Comparison of ENCODE assay signal across 9 mouse cellular contexts in the genomic region with DNA sequence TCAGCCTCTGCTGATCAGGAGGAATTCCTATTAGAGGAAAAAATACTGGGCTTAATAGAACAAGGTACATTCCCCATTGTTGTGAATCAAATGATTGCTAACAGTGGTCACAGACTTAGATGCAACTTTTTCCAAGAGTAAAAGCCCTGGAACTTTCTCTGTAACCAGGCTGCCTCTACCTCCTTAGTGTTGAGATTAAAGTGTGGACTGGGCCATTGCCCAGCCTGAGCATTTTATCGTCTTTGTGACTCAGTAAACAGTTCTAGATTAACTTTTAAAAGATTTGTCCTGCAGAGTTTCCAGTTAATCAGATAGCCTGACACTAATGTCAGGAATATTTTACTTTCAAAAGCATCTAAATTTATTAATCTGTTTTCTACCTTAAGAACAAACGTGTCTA. TPM values are rescaled to one million over a fixed set of nuclear protein-coding genes. Genes with fewer than 3 reads are reported as not detected.
DNase-seq lines count a peak whose midpoint lies in the region; ATAC-seq and TF ChIP-seq lines count a peak whose summit lies in the region.
"Had no signal": no experiment of that assay in that cellular context is flagged by ENCODE, and none has a peak within 500 bp of the region (broad histone marks: within the 10 kb centered on the region; RNA-seq: fewer than 3 reads in every experiment).

No protein-coding gene starts in this region.

- 18% methylated on average over 2 of the region's 2 CpGs for WGBS in heart, embryonic 10.5 days
- WGBS in forebrain, embryonic 14.5 days = 16% methylated on average over 2 of the region's 2 CpGs
- 6% methylated on average over 2 of the region's 2 CpGs for WGBS in liver, embryonic 14.5 days (ENCODE audit: insufficient replicate concordance)

- peak overlapping the region; percentile 75 for H3K4me2 ChIP-seq in forebrain, embryonic 14.5 days (ENCODE audit: low read length)
- H3K4me2 ChIP-seq in liver, embryonic 14.5 days (ENCODE audit: low read depth) = peak overlapping the region; percentile 90

- H3K4me1 ChIP-seq in heart, embryonic 10.5 days = peaks cover 4% of the 10 kb centered on the region; the same call in 1 of the 2 replicates
- H3K4me1 ChIP-seq in forebrain, embryonic 14.5 days (ENCODE audit: control insufficient read depth, insufficient read depth, low read length) = peaks cover 5% of the 10 kb centered on the region
- H3K4me1 ChIP-seq in liver, embryonic 14.5 days (replicated peaks; ENCODE audit: control insufficient read depth in 2 of 2, insufficient read depth in 2 of 2, low read length in 1 of 2) = peaks cover 8 to 13% of the 10 kb centered on the region in 2 experiments

- peak overlapping the region; percentile 18 for H3ac ChIP-seq in C2C12 (ENCODE audit: control insufficient read depth, insufficient read length, low read depth)

- peak overlapping the region; percentile 90 for H3K9ac ChIP-seq in forebrain, embryonic 14.5 days (ENCODE audit: low read length)
- H3K9ac ChIP-seq in liver, embryonic 14.5 days (replicated peaks) = peak overlapping the region; percentile 90

- H3K79me2 ChIP-seq in C2C12 (ENCODE audit: control insufficient read depth, insufficient read depth) = peaks cover 24% of the 10 kb centered on the region

- TF ChIP-seq CTCF in C2C12 (IDR thresholded peaks at IDR 0.05; ENCODE audit: control insufficient read depth, insufficient read depth, insufficient read length) = no peak
- no peak for TF ChIP-seq CTCF in liver, embryonic 14.5 days (IDR thresholded peaks at IDR 0.05; ENCODE audit: low read depth)

- no peaks in the 10 kb centered on the region for H3K9me3 ChIP-seq in heart, embryonic 10.5 days
- no peaks in the 10 kb centered on the region for H3K9me3 ChIP-seq in forebrain, embryonic 14.5 days (replicated peaks; ENCODE audit: control insufficient read depth, low read length)
- H3K9me3 ChIP-seq in liver, embryonic 14.5 days (ENCODE audit: control insufficient read depth, low read length) = no peaks in the 10 kb centered on the region

- no peak for ATAC-seq in forebrain, embryonic 14.5 days
- ATAC-seq in liver, embryonic 14.5 days (ENCODE audit: insufficient read depth) = no peak
- no peak for ATAC-seq in cerebellum, adult (ENCODE audit: insufficient number of reproducible peaks, low FRiP score, low TSS enrichment)

- peaks cover 17% of the 10 kb centered on the region for H3K79me3 ChIP-seq in C2C12 (ENCODE audit: low read depth)

- peak overlapping the region; percentile 93 for H3K27ac ChIP-seq in heart, embryonic 10.5 days
- H3K27ac ChIP-seq in forebrain, embryonic 14.5 days (ENCODE audit: low read depth, low read length) = no peak overlapping the region
- H3K27ac ChIP-seq in liver, embryonic 14.5 days = peak overlapping the region; percentile 54

- H3K36me3 ChIP-seq in heart, embryonic 10.5 days = peaks cover 41% of the 10 kb centered on the region
- peaks cover 52% of the 10 kb centered on the region for H3K36me3 ChIP-seq in C2C12 (ENCODE audit: control insufficient read depth, insufficient read depth)
- H3K36me3 ChIP-seq in forebrain, embryonic 14.5 days (ENCODE audit: control insufficient read depth, insufficient read depth, low read length) = peaks cover 38% of the 10 kb centered on the region
- peaks cover 29% of the 10 kb centered on the region for H3K36me3 ChIP-seq in liver, embryonic 14.5 days (replicated peaks; ENCODE audit: control insufficient read depth, insufficient read depth, low read depth)

- TF ChIP-seq EP300 in liver, embryonic 14.5 days (IDR thresholded peaks at IDR 0.05; ENCODE audit: low read depth) = no peak

- no peaks in the 10 kb centered on the region for H3K27me3 ChIP-seq in heart, embryonic 10.5 days (ENCODE audit: insufficient read depth, poor library complexity, severe bottlenecking)
- H3K27me3 ChIP-seq in C2C12 (ENCODE audit: control insufficient read depth, insufficient read depth, insufficient read length) = no peaks in the 10 kb centered on the region
- H3K27me3 ChIP-seq in forebrain, embryonic 14.5 days (replicated peaks; ENCODE audit: control insufficient read depth, insufficient read depth, low read length) = no peaks in the 10 kb centered on the region
- H3K27me3 ChIP-seq in liver, embryonic 14.5 days (ENCODE audit: control insufficient read depth, insufficient read depth, low read length) = no peaks in the 10 kb centered on the region

- DNase-seq in heart, embryonic 10.5 days (ENCODE audit: low spot score) = no peak
- DNase-seq in heart, adult 18-20 months = no peak
- DNase-seq in forebrain, embryonic 14.5 days (ENCODE audit: low spot score) = no peak
- DNase-seq in liver, embryonic 14.5 days (ENCODE audit: low read depth in 3 of 3, low spot score in 3 of 3) = no peak
- DNase-seq in ovary, postnatal 14 days (ENCODE audit: low spot score) = no peak
- no peak for DNase-seq in left cerebral cortex, adult 8-10 months (ENCODE audit: low spot score in 2 of 2)
- DNase-seq: lung, postnatal 36 days had no signal

- peak overlapping the region; percentile 80 for H3K4me3 ChIP-seq in heart, embryonic 10.5 days
- H3K4me3 ChIP-seq in C2C12 (ENCODE audit: insufficient read depth, poor library complexity, severe bottlenecking) = peak overlapping the region; percentile 99
- peak overlapping the region; percentile 76 for H3K4me3 ChIP-seq in forebrain, embryonic 14.5 days (ENCODE audit: low read depth, low read length)
- H3K4me3 ChIP-seq in liver, embryonic 14.5 days (ENCODE audit: insufficient read depth in 1 of 2, low read depth in 2 of 2, low read length in 2 of 2) = peak overlapping the region; percentile 87 to 99

TF ChIP-seq in C2C12, 6 proteins besides CTCF, POLR2A, EP300 and RAD21:
- TF ChIP-seq MAX (IDR thresholded peaks at IDR 0.05) (no peak), FOSL1 (IDR thresholded peaks at IDR 0.05; ENCODE audit: insufficient read depth, low read length, poor library complexity, severe bottlenecking) (no peak), USF1 (IDR thresholded peaks at IDR 0.05; ENCODE audit: low read depth) (no peak), CEBPB (IDR thresholded peaks at IDR 0.05; ENCODE audit: low read depth) (no peak), MYOD1 (IDR thresholded peaks at IDR 0.05; ENCODE audit: control insufficient read depth, insufficient read length, low read depth) (no peak), MYOG (IDR thresholded peaks at IDR 0.05; ENCODE audit: control insufficient read depth, extremely low read depth, insufficient read length) (no peak)

RNA-seq across cellular contexts. Expression of a gene that starts 1.0 kb away (rescaled TPM):
- polyA plus RNA-seq in heart, embryonic 10.5 days (2016; fragmentation: Nextera tagmentation; extraction: Ambion mirVana) = 0.14 and 0.18 TPM in 2 replicates
- total RNA-seq in heart, adult 18-20 months (2021) = not detected
- polyA plus RNA-seq in C2C12 (2012; fragmentation: generic; extraction: Trizol) = not detected
- 0.10 TPM in 1 of 2 replicates, not detected in the other for polyA plus RNA-seq in forebrain, embryonic 14.5 days (2014; fragmentation: Nextera tagmentation; extraction: Ambion mirVana)
- 0.03 and 0.10 TPM in 2 replicates for polyA plus RNA-seq in liver, embryonic 14.5 days (2012; rRNA removed)
- 0.30 TPM in 1 of 2 replicates, not detected in the other for polyA plus RNA-seq in liver, embryonic 14.5 days (2014; fragmentation: Nextera tagmentation; extraction: Ambion mirVana)
- under 1 TPM in 2 of 4 experiments, not detected in 2; 0.44 to 0.65 TPM for total RNA-seq in left cerebral cortex, adult 8-10 months (2022)

RNA-seq across cellular contexts. Expression of a gene that starts 1.1 kb away (rescaled TPM):
- 784 and 841 TPM in 2 replicates for polyA plus RNA-seq in heart, embryonic 10.5 days (2016; fragmentation: Nextera tagmentation; extraction: Ambion mirVana)
- 100 to 1,000 TPM; 497 to 519 TPM for total RNA-seq in heart, adult 18-20 months (2021)
- 1,903 TPM for polyA plus RNA-seq in C2C12 (2012; fragmentation: generic; extraction: Trizol)
- 669 and 929 TPM in 2 replicates for polyA plus RNA-seq in forebrain, embryonic 14.5 days (2014; fragmentation: Nextera tagmentation; extraction: Ambion mirVana)
- polyA plus RNA-seq in liver, embryonic 14.5 days (2012; rRNA removed) = 376 and 902 TPM in 2 replicates
- polyA plus RNA-seq in liver, embryonic 14.5 days (2014; fragmentation: Nextera tagmentation; extraction: Ambion mirVana) = 1,086 and 1,164 TPM in 2 replicates
- total RNA-seq in left cerebral cortex, adult 8-10 months (2022) = 100 to 1,000 TPM; 532 to 582 (median 543) TPM

RNA-seq across cellular contexts. Expression of a gene that starts 20.6 kb away (rescaled TPM):
- polyA plus RNA-seq in heart, embryonic 10.5 days (2016; fragmentation: Nextera tagmentation; extraction: Ambion mirVana) = 43.2 and 45.5 TPM in 2 replicates
- total RNA-seq in heart, adult 18-20 months (2021) = 10 to 100 TPM; 59.2 to 63.6 TPM
- 4.9 TPM for polyA plus RNA-seq in C2C12 (2012; fragmentation: generic; extraction: Trizol)
- 34.0 and 37.6 TPM in 2 replicates for polyA plus RNA-seq in forebrain, embryonic 14.5 days (2014; fragmentation: Nextera tagmentation; extraction: Ambion mirVana)
- polyA plus RNA-seq in liver, embryonic 14.5 days (2012; rRNA removed) = 9.3 and 12.6 TPM in 2 replicates
- 15.3 and 18.3 TPM in 2 replicates for polyA plus RNA-seq in liver, embryonic 14.5 days (2014; fragmentation: Nextera tagmentation; extraction: Ambion mirVana)
- 10 to 100 TPM; 31.6 to 36.7 (median 35.1) TPM for total RNA-seq in left cerebral cortex, adult 8-10 months (2022)

RNA-seq across cellular contexts. Expression of a gene that starts 31.9 kb away (rescaled TPM):
- polyA plus RNA-seq in heart, embryonic 10.5 days (2016; fragmentation: Nextera tagmentation; extraction: Ambion mirVana) = 21.7 and 26.0 TPM in 2 replicates
- total RNA-seq in heart, adult 18-20 months (2021) = 10 to 100 TPM; 22.8 to 26.5 TPM
- 9.3 TPM for polyA plus RNA-seq in C2C12 (2012; fragmentation: generic; extraction: Trizol)
- polyA plus RNA-seq in forebrain, embryonic 14.5 days (2014; fragmentation: Nextera tagmentation; extraction: Ambion mirVana) = 8.9 and 10.3 TPM in 2 replicates
- polyA plus RNA-seq in liver, embryonic 14.5 days (2012; rRNA removed) = 6.7 and 11.1 TPM in 2 replicates
- 19.8 and 20.8 TPM in 2 replicates for polyA plus RNA-seq in liver, embryonic 14.5 days (2014; fragmentation: Nextera tagmentation; extraction: Ambion mirVana)
- total RNA-seq in left cerebral cortex, adult 8-10 months (2022) = 1 to 10 TPM; 3.2 to 6.5 (median 5.5) TPM
